Mouse (Mus musculus) limb, embryonic 13.5 days (tissue): ENCODE data around the gene Grin2d. TPM values are rescaled to one million over a fixed set of nuclear protein-coding genes. Genes with fewer than 3 reads are reported as not detected.

Experiments
- ATAC-seq: fragments of 200-750 bp; cut with Nextera tagmentation; 2 replicates; pipeline ENCODE4 v1.8.0; 2017; ENCODE audit warnings: low read depth, moderate number of reproducible peaks, moderate TSS enrichment; ENCODE audit not compliant: low FRiP score
- H3K27ac ChIP-seq: fragments of 300-500 bp; sonication (generic); 2 replicates; pipeline ENCODE4 v1.5.1; 2015; ENCODE audit warnings: inconsistent platforms, mild to moderate bottlenecking, moderate library complexity
- H3K27me3 ChIP-seq: fragments of 300-500 bp; sonication (generic); 2 replicates; pipeline ENCODE4 v1.6.1; 2015; ENCODE audit warnings: mild to moderate bottlenecking, inconsistent platforms
- H3K36me3 ChIP-seq: fragments of 300-500 bp; sonication (generic); 2 replicates; pipeline ENCODE4 v1.6.1; 2015; ENCODE audit warnings: inconsistent platforms, mild to moderate bottlenecking, moderate library complexity
- H3K4me1 ChIP-seq: fragments of 300-500 bp; sonication (generic); 2 replicates; pipeline ENCODE4 v1.6.1; 2015; ENCODE audit warnings: inconsistent platforms
- H3K4me2 ChIP-seq: fragments of 300-500 bp; sonication (generic); replicated peaks from 2 replicates; pipeline ENCODE4 v1.6.1; 2015; ENCODE audit warnings: inconsistent platforms, mild to moderate bottlenecking, moderate library complexity
- H3K4me3 ChIP-seq: fragments of 300-500 bp; sonication (generic); 2 replicates; pipeline ENCODE4 v1.5.1; 2015; ENCODE audit warnings: moderate library complexity, mild to moderate bottlenecking, inconsistent platforms
- H3K9ac ChIP-seq: fragments of 300-500 bp; sonication (generic); 2 replicates; pipeline ENCODE4 v1.6.1; 2015; ENCODE audit warnings: mild to moderate bottlenecking, inconsistent platforms
- H3K9me3 ChIP-seq: fragments of 300-500 bp; sonication (generic); 2 replicates; pipeline ENCODE4 v1.6.1; 2016; ENCODE audit warnings: inconsistent platforms
- WGBS: fragments of 180-500 bp; shearing (Covaris S2); methylation state at CpG from one replicate; pipeline ENCODE4 v1.1.7; 2015; 5-methylcytosine and 5-hydroxymethylcytosine counted together
- polyA plus RNA-seq: library from polyadenylated mRNA; unstranded; fragments of >200 nt; fragmentation: Nextera tagmentation; extraction: Ambion mirVana; gene quantifications from 2 replicates; pipeline ENCODE4 v1.2.1, GENCODE M21; 2015

Gene Grin2d
- polyA plus RNA-seq, 1 experiment from 2014 or later = 0.43 TPM

- Histone ChIP-seq H3K27ac (peak within 1 kb of the TSS; percentile 82), H3K4me1 (peaks cover 14% of the 10 kb centered on the region)
- WGBS = under 1% methylated on average over 40 of the region's 40 CpGs
Measured at GRCm38 (mm10) chr7:45896517-45897257, 18.5 kb upstream of the Grin2d start, which contains the start of the genes Syngr4 and Tmem143. TSS of gene Syngr4 (minus strand) at chr7:45896714. TSS of gene Tmem143 (plus strand) at chr7:45896941.

GRCm38 (mm10) chr7:45895931-45896516 lies 17.8 kb upstream of the Grin2d start:
- Histone ChIP-seq H3K9ac (no peak overlapping the region), H3K27me3 (no peaks in the 10 kb centered on the region), H3K27ac (0 out of 2 replicates have a peak overlapping the region, but pooled peaks have one; percentile 33), H3K4me2 (peak overlapping the region; percentile 92), H3K4me3 (peak overlapping the region; percentile 31), H3K36me3 (no peaks in the 10 kb centered on the region; the same call in 1 of the 2 replicates), H3K9me3 (no peaks in the 10 kb centered on the region), H3K4me1 (peaks cover 14% of the 10 kb centered on the region)
- ATAC-seq = peak; percentile 4; the same call in 1 of the 2 replicates
- WGBS = 74% methylated on average over 6 of the region's 6 CpGs

More at GRCm38 (mm10) chr7:45896517-45897257, 18.5 kb upstream of the Grin2d start, which contains the start of the genes Syngr4 and Tmem143:
- Histone ChIP-seq H3K4me2 (peak within 1 kb of the TSS; percentile 92), H3K27me3 (no peaks in the 10 kb centered on the region), H3K4me3 (peak within 1 kb of the TSS; percentile 59), H3K9ac (peak within 1 kb of the TSS; percentile 79), H3K36me3 (no peaks in the 10 kb centered on the region; the same call in 1 of the 2 replicates), H3K9me3 (no peaks in the 10 kb centered on the region)
- peak; percentile 92 for ATAC-seq

- H3K9ac ChIP-seq = no peak overlapping the region
- H3K27ac ChIP-seq = no peak overlapping the region
- H3K27me3 ChIP-seq = no peaks in the 10 kb centered on the region
- WGBS = 86% methylated on average over 2 of the region's 2 CpGs
- H3K4me1 ChIP-seq = peaks cover 10% of the 10 kb centered on the region
- no peak overlapping the region for H3K4me2 ChIP-seq
- H3K4me3 ChIP-seq = no peak overlapping the region
- no peak for ATAC-seq
- H3K9me3 ChIP-seq = no peaks in the 10 kb centered on the region
- H3K36me3 ChIP-seq = no peaks in the 10 kb centered on the region
Measured at GRCm38 (mm10) chr7:45892651-45893050, 14.5 kb upstream of the Grin2d start.

- no peak for ATAC-seq
- H3K27me3 ChIP-seq = no peaks in the 10 kb centered on the region
Measured at GRCm38 (mm10) chr7:45887246-45887645, 9.1 kb upstream of the Grin2d start.

GRCm38 (mm10) chr7:45881011-45881410 lies 2.8 kb upstream of the Grin2d start:
- Histone ChIP-seq H3K36me3 (peaks cover 99% of the 10 kb centered on the region), H3K27me3 (no peaks in the 10 kb centered on the region), H3K9me3 (peaks cover 5% of the 10 kb centered on the region; the same call in 1 of the 2 replicates), H3K4me3 (no peak overlapping the region), H3K9ac (no peak overlapping the region), H3K4me1 (no peaks in the 10 kb centered on the region), H3K27ac (no peak overlapping the region), H3K4me2 (no peak overlapping the region)
- ATAC-seq = no peak
- WGBS = 92% methylated on average over 2 of the region's 2 CpGs

More at GRCm38 (mm10) chr7:45887246-45887645, 9.1 kb upstream of the Grin2d start:
- no peaks in the 10 kb centered on the region for H3K9me3 ChIP-seq
- 59% methylated on average over 3 of the region's 3 CpGs for WGBS
- no peak overlapping the region for H3K4me3 ChIP-seq
- H3K4me1 ChIP-seq = no peaks in the 10 kb centered on the region
- no peak overlapping the region for H3K27ac ChIP-seq
- no peak overlapping the region for H3K4me2 ChIP-seq
- H3K9ac ChIP-seq = no peak overlapping the region
- H3K36me3 ChIP-seq = peaks cover 38% of the 10 kb centered on the region

GRCm38 (mm10) chr7:45880531-45880930 lies 2.4 kb upstream of the Grin2d start:
- Histone ChIP-seq H3K4me3 (no peak overlapping the region), H3K27ac (no peak overlapping the region), H3K9me3 (peaks cover 5% of the 10 kb centered on the region; the same call in 1 of the 2 replicates), H3K9ac (no peak overlapping the region), H3K4me2 (no peak overlapping the region), H3K27me3 (no peaks in the 10 kb centered on the region), H3K4me1 (no peaks in the 10 kb centered on the region), H3K36me3 (peaks cover 99% of the 10 kb centered on the region)
- WGBS = 95% methylated on average over 4 of the region's 4 CpGs
- ATAC-seq = no peak

GRCm38 (mm10) chr7:45876895-45877294 lies 1.3 kb downstream of the Grin2d start:
- peaks cover 78% of the 10 kb centered on the region for H3K36me3 ChIP-seq
- WGBS = 93% methylated on average over 7 of the region's 7 CpGs
- no peak overlapping the region for H3K27ac ChIP-seq
- no peak for ATAC-seq
- H3K4me1 ChIP-seq = peaks cover 17% of the 10 kb centered on the region
- H3K4me2 ChIP-seq = no peak overlapping the region
- peaks cover 5% of the 10 kb centered on the region; the same call in 1 of the 2 replicates for H3K9me3 ChIP-seq
- no peak overlapping the region for H3K4me3 ChIP-seq
- H3K27me3 ChIP-seq = peaks cover 3% of the 10 kb centered on the region
- no peak overlapping the region for H3K9ac ChIP-seq

- WGBS = 2% methylated on average over 28 of the region's 28 CpGs
- Histone ChIP-seq H3K4me1 (peaks cover 38% of the 10 kb centered on the region), H3K4me2 (peak overlapping the region; percentile 88)
Measured at GRCm38 (mm10) chr7:45873061-45873947, 4.9 kb downstream of the Grin2d start.

GRCm38 (mm10) chr7:45872624-45873023 lies 5.6 kb downstream of the Grin2d start, which contains the start of gene Kdelr1:
TSS of gene Kdelr1 (plus strand) at chr7:45872772.
- Histone ChIP-seq H3K9me3 (no peaks in the 10 kb centered on the region), H3K36me3 (peaks cover 36% of the 10 kb centered on the region), H3K4me1 (peaks cover 45% of the 10 kb centered on the region), H3K27me3 (peaks cover 46% of the 10 kb centered on the region), H3K9ac (peak within 1 kb of the TSS; percentile 98), H3K4me2 (peak within 1 kb of the TSS; percentile 88), H3K4me3 (peak within 1 kb of the TSS; percentile 87), H3K27ac (peak within 1 kb of the TSS; percentile 94)
- WGBS = under 1% methylated on average over 17 of the region's 18 CpGs
- ATAC-seq = peak; percentile 81

More at GRCm38 (mm10) chr7:45873061-45873947, 4.9 kb downstream of the Grin2d start:
- no peaks in the 10 kb centered on the region for H3K9me3 ChIP-seq
- peak overlapping the region; percentile 87 for H3K4me3 ChIP-seq
- peak overlapping the region; percentile 98 for H3K9ac ChIP-seq
- ATAC-seq = peak; percentile 46
- peaks cover 39% of the 10 kb centered on the region for H3K27me3 ChIP-seq
- H3K36me3 ChIP-seq = peaks cover 42% of the 10 kb centered on the region
- H3K27ac ChIP-seq = peak overlapping the region; percentile 94

- ATAC-seq = no peak
- H3K27ac ChIP-seq = no peak overlapping the region
- H3K4me1 ChIP-seq = peaks cover 53% of the 10 kb centered on the region
- peaks cover 14% of the 10 kb centered on the region for H3K36me3 ChIP-seq
- H3K27me3 ChIP-seq = peaks cover 56% of the 10 kb centered on the region
- H3K4me2 ChIP-seq = peak overlapping the region; percentile 68
- peak overlapping the region; percentile 68 for H3K9ac ChIP-seq
- 1% methylated on average over 30 of the region's 30 CpGs for WGBS
- peak overlapping the region; percentile 38 for H3K4me3 ChIP-seq
- H3K9me3 ChIP-seq = no peaks in the 10 kb centered on the region
Measured at GRCm38 (mm10) chr7:45870282-45871058, 7.7 kb downstream of the Grin2d start.

- H3K36me3 ChIP-seq = peaks cover 8% of the 10 kb centered on the region
- ATAC-seq = no peak
- 4% methylated on average over 11 of the region's 14 CpGs for WGBS
- H3K4me1 ChIP-seq = peaks cover 49% of the 10 kb centered on the region
- no peak overlapping the region for H3K27ac ChIP-seq
- peaks cover 56% of the 10 kb centered on the region for H3K27me3 ChIP-seq
- peak overlapping the region; percentile 68 for H3K9ac ChIP-seq
- H3K4me3 ChIP-seq = peak overlapping the region; percentile 38
- no peaks in the 10 kb centered on the region for H3K9me3 ChIP-seq
- peak overlapping the region; percentile 68 for H3K4me2 ChIP-seq
Measured at GRCm38 (mm10) chr7:45869787-45870186, 8.4 kb downstream of the Grin2d start.
